Mouse (Mus musculus): Measurements from ENCODE around the gene Gstp3.
A peak's percentile ranks its signal among the peaks of the same experiment; 100 is the strongest.
"Not testable (repeated sequence)": the region's sequence is repeated elsewhere in the genome, so short reads cannot be mapped to it uniquely, and the experiment has no call there.

Gstp3 gene

DNA sequence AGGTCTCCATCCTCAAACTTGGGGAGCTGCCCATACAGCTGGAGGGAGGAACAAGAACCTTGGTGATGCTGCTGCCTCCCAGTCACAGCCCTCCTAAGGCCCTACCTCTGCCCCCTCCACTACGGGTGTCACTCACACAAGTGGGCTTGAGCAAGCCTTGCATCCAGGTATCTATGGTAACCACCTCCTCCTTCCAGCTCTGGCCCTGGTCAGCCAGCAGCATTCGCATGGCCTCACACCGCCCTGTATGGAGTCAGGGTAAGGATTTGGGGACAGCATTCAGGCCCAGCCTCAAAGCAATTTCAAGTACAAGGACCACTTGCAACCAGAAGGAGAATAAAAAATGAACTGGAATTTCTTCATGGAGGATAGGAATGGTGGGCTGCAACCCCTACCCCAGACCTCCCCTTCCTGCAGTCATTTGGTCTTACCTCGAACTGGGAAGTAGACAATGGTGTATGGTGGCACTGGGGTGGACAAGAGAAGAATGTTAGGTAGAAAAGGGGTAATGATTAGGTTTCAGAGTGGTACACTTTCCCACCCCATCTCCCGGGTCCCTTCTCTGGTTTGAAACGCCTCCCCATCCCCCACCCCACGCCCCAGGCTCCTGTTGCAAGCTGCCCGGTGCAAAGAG lies 22.1 kb downstream of the Gstp3 start:
- not testable (repeated sequence) for DNase-seq (ENCODE audit: low read depth)

DNA sequence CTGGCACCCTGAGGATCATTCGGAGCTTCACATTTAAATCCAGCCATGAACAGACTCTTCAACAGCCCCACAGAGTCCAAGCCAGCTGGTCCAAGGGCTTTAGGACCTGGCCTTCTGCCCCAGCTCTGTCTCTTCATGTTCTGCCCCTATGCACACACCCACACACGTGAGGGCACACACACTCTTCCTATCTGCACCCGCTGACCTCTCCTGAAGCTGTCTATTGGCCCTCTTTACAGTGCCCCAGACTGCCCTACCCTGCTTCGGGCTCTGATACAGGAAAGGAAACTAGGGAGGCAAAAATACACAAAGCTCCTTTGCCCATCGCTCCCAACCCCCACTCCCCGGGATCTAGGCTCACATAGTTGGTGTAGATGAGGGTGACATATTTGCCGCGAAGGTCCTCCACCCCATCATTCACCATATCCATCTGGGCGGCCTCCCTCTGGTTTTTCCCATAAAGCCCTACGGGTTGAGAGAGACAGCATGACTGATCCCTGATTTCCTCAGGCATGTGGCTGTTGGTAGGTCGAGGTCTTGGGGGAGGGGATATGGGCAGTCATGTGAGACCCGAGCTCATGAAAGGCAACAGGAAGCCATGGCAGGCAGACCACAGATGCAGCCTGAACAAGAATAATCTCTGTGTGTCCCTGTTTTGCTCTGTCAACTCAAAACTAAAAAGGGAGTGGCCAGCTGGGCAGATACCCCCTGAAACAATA lies 22.9 kb downstream of the Gstp3 start:
- no peak for DNase-seq (ENCODE audit: low read depth)

DNA sequence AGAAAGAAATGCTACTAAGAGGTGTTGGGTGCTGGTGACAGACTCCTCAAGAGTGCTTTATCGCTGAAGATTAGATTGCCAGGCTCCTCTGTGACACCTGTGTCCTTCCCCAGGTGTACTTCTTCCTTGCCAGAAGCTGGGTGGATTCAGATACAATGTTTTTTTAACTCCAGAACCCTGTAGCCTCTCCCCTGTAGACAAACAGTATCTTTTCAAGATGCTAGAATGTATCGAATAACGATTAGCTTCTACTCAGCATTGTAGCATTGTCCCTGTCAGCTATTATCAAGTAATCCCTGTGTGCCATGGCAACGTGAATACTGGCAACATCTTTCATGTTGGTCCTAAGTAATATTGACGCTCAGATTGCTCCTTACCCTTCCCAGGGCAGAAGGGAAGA lies 25.6 kb downstream of the Gstp3 start:
- no peak for DNase-seq (ENCODE audit: low read depth)

DNA sequence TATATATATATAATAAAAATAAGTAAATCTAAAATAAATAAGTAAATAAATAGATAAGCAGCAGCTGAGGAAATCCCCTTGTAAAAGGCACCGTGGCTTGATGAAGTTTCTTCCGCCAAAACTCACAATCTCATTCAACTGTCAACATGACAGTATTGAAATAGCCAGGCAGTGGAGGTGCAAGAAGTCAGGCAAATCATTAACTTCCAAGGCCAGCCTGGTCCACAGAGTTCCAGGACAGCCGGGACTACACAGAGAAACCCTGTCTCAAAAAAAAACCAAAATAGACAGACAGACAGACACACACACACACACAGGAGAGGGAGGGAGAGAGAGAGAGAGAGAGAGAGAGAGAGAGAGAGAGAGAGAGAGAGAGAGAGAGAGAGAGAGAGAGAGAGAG lies 26.1 kb downstream of the Gstp3 start:
- DNase-seq (ENCODE audit: low read depth): no peak

DNA sequence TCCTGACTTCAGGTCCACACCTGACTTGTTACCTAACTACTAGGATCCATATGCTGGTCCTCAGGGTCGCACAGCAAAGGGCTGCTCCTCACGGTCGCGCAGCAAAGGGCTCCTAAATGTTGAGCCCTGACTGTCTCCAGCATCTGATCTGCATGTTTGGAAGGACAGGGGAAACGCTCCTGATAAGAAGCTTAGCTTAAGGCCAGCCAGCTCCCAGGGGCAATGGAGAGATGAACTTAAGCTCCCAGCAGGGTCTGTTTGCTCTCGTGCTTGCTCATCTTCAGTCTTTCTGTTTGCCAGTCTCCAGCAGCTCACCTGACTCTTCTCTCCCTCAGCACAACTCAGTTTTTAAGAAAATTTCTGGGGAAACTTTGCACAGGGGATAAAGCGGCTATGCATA lies 26.7 kb downstream of the Gstp3 start:
- DNase-seq (ENCODE audit: low read depth): no peak

DNA sequence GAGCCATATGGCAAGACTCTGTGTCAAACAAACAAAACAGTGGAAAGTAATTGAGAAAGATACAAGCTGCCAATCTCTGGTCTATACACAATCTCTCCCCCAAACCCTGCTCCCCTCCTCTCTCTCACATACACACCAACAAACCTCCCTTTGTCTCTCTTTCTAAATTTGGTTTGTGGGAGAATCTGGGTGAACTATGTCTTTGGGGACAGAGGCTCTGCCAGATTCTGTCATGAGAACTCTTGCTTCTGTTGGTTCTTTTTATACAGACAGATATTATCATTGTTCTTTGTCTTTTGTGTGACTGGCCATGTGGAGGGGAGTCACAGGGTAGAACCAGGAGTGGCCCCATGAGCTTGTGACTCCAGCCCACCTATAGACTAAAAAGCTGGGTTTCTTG lies 31.8 kb downstream of the Gstp3 start:
- no peak for DNase-seq (ENCODE audit: low read depth)

DNA sequence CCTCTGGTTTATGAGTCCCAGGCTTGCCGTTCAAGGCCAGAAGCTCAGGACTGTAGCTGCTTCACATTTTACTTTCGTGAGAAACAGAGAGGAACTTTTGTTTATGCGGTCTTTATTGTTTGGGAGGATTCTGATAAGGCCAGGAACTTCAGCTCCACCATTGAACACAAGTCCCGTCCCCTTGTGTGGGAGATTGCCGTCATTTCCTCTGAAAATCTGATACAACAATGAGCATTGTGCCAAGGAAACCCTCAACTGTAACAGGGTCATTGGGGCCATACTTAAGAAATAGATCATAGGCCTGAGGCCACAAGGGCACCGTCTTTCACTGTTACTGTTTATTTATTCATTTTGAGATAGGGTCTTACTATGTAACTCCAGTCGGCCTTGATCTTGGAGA lies 36.2 kb downstream of the Gstp3 start:
- no peak for DNase-seq (ENCODE audit: low read depth)

DNA sequence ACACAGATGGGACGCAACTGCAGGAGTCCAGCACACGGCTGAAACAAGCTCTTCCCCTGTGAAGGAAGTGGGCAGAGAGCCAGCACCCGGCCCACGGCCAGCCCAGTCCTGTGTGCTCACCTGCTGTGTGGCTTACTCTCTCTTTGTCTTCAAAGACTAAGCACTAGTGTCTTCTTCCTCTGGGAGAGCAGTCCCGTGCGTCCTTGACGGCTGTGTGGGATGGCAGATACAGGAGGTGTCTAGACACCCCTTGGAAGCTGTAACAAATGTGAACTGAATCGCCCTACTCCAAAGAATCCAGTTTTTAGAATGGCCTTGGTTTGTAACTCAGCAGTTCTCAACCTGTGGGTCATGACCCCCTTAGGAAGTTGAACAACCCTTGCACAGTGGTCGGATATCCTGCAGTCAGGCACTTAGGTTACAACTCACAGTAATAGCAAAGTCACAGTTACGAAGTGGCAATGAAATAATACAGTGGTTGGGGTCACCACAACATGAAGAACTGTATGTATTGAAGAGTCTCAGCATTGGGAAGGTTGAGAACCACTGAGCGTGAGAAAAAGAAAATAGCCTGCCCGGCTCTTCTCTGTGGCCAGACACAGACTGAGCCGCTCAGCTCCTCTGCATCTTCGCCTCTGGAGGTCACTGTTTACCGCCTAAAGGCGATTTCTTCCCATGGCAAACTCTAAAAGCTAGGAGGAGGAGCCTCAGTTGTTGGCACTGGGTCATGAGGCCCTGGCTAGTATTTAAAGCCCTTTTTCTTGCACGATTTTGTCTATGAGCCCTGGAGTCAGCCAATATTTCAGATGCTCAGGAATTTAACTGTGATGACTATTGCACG lies 40.4 kb downstream of the Gstp3 start:
- peak; percentile 73 for DNase-seq (ENCODE audit: low read depth)

DNA sequence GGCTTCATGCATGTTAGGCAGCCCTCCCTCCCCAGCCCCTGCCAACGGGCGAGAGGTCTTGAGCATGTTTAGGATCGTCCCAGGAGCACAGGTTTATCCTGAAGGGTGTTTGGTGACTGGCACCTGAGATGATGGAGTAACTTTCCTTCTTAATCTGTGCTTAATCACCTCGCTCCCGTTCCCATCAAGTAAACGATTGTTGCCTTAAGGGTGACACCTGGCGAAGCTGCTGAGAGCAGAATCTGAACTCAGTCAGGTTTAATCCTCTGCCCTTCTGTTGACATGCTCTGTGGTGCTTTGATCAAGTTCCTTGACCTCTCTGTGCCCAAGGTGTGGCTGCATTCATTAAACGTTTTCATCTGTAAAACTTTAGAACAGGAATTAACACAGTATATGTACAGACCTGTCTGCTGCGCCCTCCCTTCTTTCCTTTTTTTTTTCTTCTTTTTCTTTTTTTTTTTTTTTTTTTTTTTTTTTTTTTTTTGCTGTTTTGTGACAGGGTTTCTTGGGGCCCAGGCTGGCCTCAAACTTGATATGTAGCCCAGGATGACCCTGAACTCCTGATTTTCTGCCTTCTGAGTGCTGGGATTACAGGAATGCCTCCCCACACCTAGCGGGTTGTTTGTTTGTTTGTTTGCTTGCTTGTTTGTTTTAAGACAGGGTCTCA lies 41.3 kb downstream of the Gstp3 start:
- no peak for DNase-seq (ENCODE audit: low read depth)

DNA sequence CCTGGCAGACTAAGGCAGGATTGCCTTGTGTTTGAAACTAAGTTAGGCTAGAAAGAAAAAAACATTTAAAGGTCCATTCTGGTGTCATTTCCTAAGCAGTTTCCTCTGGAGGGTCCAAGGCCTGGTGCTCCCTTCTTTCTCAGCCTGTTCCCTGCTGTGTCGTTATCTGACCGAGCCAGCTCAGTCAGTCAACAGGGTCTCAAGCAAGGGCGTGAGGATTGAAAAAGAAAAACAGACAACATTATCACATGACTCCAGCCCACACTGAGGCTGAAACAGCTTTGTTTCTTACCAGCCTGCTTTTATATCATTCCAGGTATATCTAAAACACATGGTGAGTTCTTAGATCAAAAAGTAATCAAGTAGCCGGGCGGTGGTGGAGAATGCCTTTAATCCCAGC lies 43.7 kb downstream of the Gstp3 start:
- no peak for DNase-seq (ENCODE audit: low read depth)

DNA sequence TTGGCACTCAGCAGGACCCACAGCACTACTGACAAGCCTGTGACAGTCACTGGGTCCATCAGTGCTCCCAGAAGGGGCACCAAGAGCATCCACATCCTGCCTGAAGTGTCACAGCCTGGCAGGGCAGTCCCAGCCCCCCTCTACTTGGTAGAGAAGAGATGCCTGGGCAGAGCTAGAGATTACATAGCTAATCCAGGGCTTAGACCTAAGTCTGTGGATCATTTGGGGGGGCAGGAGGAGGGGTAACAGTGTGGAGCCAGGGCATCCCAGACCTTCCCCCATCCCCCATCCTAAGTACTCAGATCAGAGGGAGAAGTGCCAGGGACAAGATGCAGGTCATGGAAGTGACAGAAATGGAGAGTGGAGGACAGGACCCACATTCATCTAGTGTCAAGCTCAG lies 44.6 kb downstream of the Gstp3 start:
- no peak for DNase-seq (ENCODE audit: low read depth)

DNA sequence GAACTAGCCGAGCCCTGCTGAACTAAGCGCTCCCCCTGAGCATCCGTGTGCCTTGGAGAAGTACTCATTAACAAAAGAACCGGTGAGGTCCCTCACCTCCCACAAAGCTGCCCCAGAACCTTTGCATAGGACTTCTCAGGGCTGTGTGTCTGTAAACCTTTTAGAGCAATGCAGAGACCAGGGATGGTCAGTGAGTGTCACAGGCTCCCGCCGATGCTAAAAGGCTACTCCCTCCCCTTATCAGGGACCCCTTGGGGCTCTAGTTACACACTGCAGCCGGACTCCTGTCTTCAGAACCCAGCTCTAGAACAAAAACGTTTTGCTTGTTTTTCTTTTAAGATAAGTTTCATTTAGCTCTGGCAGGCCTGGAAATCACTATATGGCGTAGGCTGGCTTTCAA lies 46.3 kb downstream of the Gstp3 start:
- no peak for DNase-seq (ENCODE audit: low read depth)

DNA sequence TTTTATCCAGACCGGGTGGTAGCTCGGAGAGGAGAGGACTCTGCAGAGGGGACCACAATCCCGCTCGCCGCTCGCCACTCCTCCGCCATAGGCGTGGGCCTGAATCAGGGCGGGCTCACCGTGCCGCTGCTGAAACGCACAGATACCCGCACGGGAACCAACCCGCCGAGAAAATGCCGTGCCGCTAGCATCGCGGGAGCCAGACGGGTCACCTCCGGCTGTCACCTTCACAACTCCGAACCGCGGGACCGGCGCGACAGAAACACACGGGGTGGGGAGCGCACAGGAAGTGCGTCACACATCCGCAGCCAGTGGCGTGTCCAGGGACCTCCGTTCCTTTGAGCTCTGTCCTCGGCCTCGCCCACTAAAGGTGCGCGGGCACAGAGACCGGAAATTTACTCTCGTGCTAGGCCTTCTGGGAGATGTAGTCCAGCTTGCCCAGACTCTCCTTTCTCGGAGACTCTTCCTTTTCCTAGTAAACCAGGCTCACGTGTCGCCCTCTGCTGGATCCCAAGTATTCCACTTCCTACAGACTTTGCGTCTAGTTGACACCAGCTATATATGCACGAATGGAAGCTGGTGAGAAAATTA lies 46.8 kb downstream of the Gstp3 start, which contains the start of gene Ndufv1:
Ndufv1 (minus strand) TSS at position 375 of the 591 bp plus-strand sequence.
- peak; percentile 99 for DNase-seq (ENCODE audit: low read depth)

DNA sequence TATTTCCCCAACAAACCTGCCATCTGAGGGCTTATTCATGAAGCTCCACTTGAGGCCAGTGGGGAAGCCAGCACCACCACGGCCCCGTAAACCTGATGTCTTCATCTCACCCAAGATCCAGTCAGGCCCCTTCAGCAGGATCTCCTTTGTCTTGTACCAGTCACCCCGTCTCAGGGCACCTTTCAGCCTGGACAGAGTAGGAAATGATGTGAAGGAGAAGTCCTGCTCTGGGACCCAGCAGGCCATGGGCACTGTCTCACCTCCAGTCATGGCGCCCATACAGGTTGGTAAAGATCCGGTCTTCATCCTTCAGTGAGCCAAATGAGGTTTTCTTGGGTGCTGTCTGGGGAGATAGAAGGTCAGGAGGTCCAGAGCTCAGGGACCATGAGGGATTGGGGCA lies 48.3 kb downstream of the Gstp3 start:
- DNase-seq (ENCODE audit: low read depth): no peak
